Mouse (Mus musculus) A20 (cell line): ENCODE measurements around the gene Disp3.

Experiments
- DNase-seq: peaks from one replicate; pipeline ENCODE4 v3.0.0-alpha.2; 2011; ENCODE audit warnings: low read depth, low spot score

Gene Disp3

GRCm38 (mm10) chr4:148218238-148218637, 69.5 kb downstream of the Disp3 start:
- DNase-seq = no peak

- DNase-seq = no peak
These were observed 72.4 kb downstream of the Disp3 start for GRCm38 (mm10) chr4:148215264-148215900.

- no peak for DNase-seq
These were observed 73.2 kb downstream of the Disp3 start for GRCm38 (mm10) chr4:148214460-148215136.

- DNase-seq = no peak
These were observed 82.9 kb downstream of the Disp3 start for GRCm38 (mm10) chr4:148204873-148205232.

- DNase-seq = no peak
These were observed 83.5 kb downstream of the Disp3 start for GRCm38 (mm10) chr4:148204061-148204872.

- no peak for DNase-seq
These were observed 84.2 kb downstream of the Disp3 start for GRCm38 (mm10) chr4:148203557-148203956.

- DNase-seq = no peak
These were observed 89.0 kb downstream of the Disp3 start for GRCm38 (mm10) chr4:148198721-148199120.

GRCm38 (mm10) chr4:148194400-148194799, 93.4 kb downstream of the Disp3 start:
- no peak for DNase-seq

- DNase-seq = no peak
These were observed 95.0 kb downstream of the Disp3 start for GRCm38 (mm10) chr4:148192707-148193245.
